Mouse (Mus musculus) stomach, postnatal 0 days (tissue): ENCODE results near the gene Boll.

Experiments used
- CTCF ChIP-seq: IDR thresholded peaks from 2 replicates; pipeline ENCODE4 v1.5.1; 2016; ENCODE audit warnings: antibody characterized with exemption, low read depth, mild to moderate bottlenecking, moderate library complexity
- EP300 ChIP-seq: optimal IDR thresholded peaks from 2 replicates; pipeline ENCODE3; 2016; ENCODE audit warnings: antibody characterized with exemption

DNA sequence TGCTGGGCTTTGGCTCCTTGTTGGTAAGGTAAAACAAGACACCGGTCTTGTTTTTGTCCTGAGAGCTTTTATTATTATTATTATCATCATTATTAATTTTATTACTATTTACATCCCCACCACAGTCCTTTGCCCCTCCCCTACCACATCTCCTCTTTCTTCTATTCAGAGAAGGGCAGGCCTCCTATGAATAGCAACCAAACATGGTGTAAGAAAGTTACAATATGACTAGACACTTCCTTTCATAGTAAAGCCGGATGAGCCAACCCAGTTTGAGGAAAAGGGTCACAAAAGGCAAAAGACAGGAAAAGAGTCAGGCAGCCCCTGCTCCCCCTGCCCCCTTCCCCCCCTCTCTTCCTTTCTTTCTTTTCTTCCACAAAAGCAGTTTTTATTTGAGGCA is 17.3 kb upstream of the Boll start:
- no peak for TF ChIP-seq CTCF
- no peak for TF ChIP-seq EP300
